In the genomic region with DNA sequence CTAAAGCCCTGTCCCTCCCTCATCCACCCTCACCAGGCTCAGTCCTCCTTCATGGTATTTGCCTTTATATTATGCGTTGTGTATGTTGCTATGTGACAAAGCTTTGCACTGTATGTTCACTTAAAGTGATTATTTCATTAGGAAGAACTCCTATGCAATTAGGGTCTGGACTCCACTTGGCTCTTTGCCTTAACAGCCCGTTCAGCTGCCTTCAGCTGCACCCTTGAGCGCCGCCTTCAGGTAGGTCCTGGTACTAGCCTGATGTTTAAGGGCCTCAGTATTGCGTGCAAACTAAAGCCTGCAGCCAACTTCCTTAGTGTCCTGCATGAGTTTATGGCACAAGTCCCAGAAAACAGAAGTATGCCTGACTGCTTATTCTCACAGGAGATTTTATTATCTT, we compare ENCODE assay signal across 9 mouse cellular contexts.
DNase-seq lines count a peak whose midpoint lies in the region; TF ChIP-seq lines count a peak whose summit lies in the region.
"Had no signal": no experiment of that assay in that cellular context is flagged by ENCODE, and none has a peak within 500 bp of the region (broad histone marks: within the 10 kb centered on the region; RNA-seq: fewer than 3 reads in every experiment).

No protein-coding gene starts in this region.

- H3K27ac ChIP-seq in thymus, adult 2 months (ENCODE audit: control insufficient read depth, insufficient read depth, low read length): no peak overlapping the region
- H3K27ac ChIP-seq: stomach, embryonic 15.5 days had no signal

- peaks cover 36% of the 10 kb centered on the region for H3K4me1 ChIP-seq in thymus, adult 2 months (replicated peaks; ENCODE audit: control insufficient read depth, insufficient read depth, low read length)
- H3K4me1 ChIP-seq: stomach, embryonic 15.5 days had no signal

- intact Hi-C loops in heart, postnatal 14 days (cut with DNase I): no loop called here

- DNase-seq in heart, postnatal 14 days: peak; percentile 7 to 51
- DNase-seq in heart, adult 8-10 months (ENCODE audit: low spot score): no peak
- DNase-seq in thymus, adult 2 months: peak; percentile 82
- no peak for DNase-seq in thymus, adult 18-20 months
- peak; percentile 65 for DNase-seq in embryo, embryonic 10 days (ENCODE audit: low spot score)
- peak; percentile 39 to 54 for DNase-seq in lung, postnatal 4 days
- DNase-seq in frontal cortex, adult 2 months (ENCODE audit: extremely low spot score in 1 of 2, low spot score in 1 of 2): no peak
- no peak for DNase-seq in frontal cortex, postnatal 14 days (ENCODE audit: low spot score in 2 of 2)

- TF ChIP-seq POLR2A in thymus, adult 2 months (IDR thresholded peaks at IDR 0.05; ENCODE audit: control insufficient read depth, extremely low read depth, insufficient read depth, low read length, poor library complexity): no peak

- WGBS in thymus, adult 2 months: 34% methylated on average over 5 of the region's 5 CpGs

- TF ChIP-seq CTCF in thymus, adult 2 months (IDR thresholded peaks at IDR 0.05; ENCODE audit: borderline replicate concordance, control insufficient read depth, extremely low read depth, insufficient read depth, low read length, poor library complexity): peak; percentile 82; the same call in 1 of the 2 replicates

- no peaks in the 10 kb centered on the region for H3K36me3 ChIP-seq in thymus, adult 2 months (ENCODE audit: control insufficient read depth, insufficient read depth, low read length)
- H3K36me3 ChIP-seq: stomach, embryonic 15.5 days had no signal

- no peak overlapping the region for H3K4me3 ChIP-seq in thymus, adult 2 months (ENCODE audit: control insufficient read depth, insufficient read depth, low read length)
- H3K4me3 ChIP-seq: stomach, embryonic 15.5 days had no signal

- H3K27me3 ChIP-seq in thymus, adult 2 months (ENCODE audit: control insufficient read depth, insufficient read depth, low read length): no peaks in the 10 kb centered on the region
- H3K27me3 ChIP-seq: stomach, embryonic 15.5 days had no signal

Comparison
In these comparisons a context has a peak if more than half of its experiments do, and no peak if none do; other contexts are left out.
1. DNase-seq: peak in heart, postnatal 14 days (2 of 2), thymus, adult 2 months (single experiment), embryo, embryonic 10 days (single experiment) and lung, postnatal 4 days (2 of 2); none in heart, adult 8-10 months (single experiment), thymus, adult 18-20 months (0 of 2), frontal cortex, adult 2 months (0 of 2) and frontal cortex, postnatal 14 days (0 of 2).